Mouse (Mus musculus): ENCODE measurements around the gene Znhit6. TPM values are rescaled to one million over a fixed set of nuclear protein-coding genes. Genes with fewer than 3 reads are reported as not detected.
A peak's percentile ranks its signal among the peaks of the same experiment; 100 is the strongest.

Znhit6 gene
- polyA plus RNA-seq, 1 experiment from 2014 or later, result 35.8 TPM

DNA sequence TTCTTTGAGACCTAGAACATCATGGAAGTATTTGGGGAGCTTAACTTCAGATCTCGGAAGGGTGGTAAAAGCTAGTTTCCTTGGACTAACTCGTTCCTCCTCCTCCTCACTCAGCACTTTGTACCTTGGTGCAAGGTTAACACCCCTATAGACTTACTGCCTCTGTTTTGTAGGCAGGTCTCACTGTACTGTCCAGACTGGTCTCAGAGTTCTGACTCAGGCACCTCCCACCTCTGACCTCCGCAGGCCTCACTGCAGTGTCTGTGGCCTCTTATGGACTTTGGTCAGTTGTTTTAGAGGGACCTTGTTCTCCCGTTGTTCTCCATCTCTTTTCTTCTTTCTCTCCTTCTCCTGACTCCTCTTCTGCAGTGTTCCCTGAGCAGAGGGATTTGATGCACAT lies 7.0 kb downstream of the Znhit6 start:
- Histone ChIP-seq H3K9ac (no peak overlapping the region), H3K4me3 (no peak overlapping the region), H3K4me2 (no peak overlapping the region), H3K4me1 (replicated peaks) (peaks cover 5% of the 10 kb centered on the region; the same call in 1 of the 2 replicates), H3K27me3 (no peaks in the 10 kb centered on the region), H3K9me3 (no peaks in the 10 kb centered on the region), H3K27ac (replicated peaks) (no peak overlapping the region), H3K36me3 (peaks cover 53% of the 10 kb centered on the region)
- no peak for ATAC-seq (ENCODE audit: low FRiP score, low read depth)
- whole genome bisulfite sequencing, result 94% methylated on average over 4 of the region's 4 CpGs

DNA sequence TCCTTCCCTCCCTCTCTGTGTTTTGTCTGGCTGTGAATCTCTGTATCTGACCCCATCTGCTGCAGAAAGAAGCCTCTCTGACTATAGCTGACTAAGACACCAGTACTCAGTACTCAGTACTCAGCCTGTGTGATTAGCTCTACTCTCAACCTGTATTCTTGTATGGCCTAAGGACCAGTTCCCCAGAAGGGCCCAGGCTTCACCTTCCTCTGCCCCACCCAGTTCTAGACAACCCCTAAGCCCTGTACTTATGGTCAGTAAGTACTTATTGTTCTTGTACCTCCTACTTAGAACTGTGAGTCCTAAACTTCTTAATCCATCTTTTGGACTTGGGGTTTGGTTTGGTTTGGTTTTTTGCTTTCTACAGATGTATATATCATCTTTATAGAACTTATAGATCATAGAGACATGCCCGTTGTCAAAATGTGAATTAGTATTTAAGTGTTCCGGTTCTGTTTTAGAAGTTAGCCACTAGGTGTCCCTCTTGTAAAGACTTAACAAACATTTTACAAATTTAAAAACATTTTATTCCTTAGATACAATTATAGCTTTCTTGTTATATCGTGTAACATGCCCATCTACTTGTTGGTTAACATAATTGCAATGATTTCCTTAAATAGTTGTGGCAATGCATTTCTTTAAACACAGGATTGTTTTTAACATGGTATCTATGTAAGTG lies 7.7 kb downstream of the Znhit6 start:
- Histone ChIP-seq H3K9ac (no peak overlapping the region), H3K4me1 (replicated peaks) (no peaks in the 10 kb centered on the region), H3K4me2 (no peak overlapping the region), H3K27me3 (no peaks in the 10 kb centered on the region), H3K36me3 (peaks cover 48% of the 10 kb centered on the region), H3K9me3 (no peaks in the 10 kb centered on the region), H3K4me3 (no peak overlapping the region), H3K27ac (replicated peaks) (no peak overlapping the region)
- WGBS, result 57% methylated on average over 3 of the region's 3 CpGs
- 0 out of 2 replicates have a peak, but pooled peaks have one; percentile 19 for ATAC-seq (ENCODE audit: low FRiP score, low read depth)

DNA sequence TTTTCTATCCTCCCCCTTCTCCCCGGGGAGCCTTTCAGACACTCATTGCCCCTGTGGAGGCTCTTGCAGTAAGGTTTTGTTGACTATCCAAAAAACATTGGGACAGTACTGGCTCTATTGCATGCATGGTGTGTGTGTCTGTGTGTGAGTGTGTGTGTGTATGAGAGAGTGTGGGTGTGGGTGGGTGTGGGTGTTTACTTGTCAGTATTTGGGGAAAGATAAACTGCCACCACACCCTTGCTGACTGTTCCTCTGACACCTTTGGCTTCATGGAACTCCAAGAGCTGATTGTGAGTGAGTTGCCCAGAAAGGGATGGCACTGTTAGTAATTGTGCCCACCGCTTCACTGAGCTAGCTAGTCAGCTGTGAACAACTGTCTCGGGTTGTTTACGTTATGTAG lies 14.6 kb downstream of the Znhit6 start:
- Histone ChIP-seq H3K27me3 (no peaks in the 10 kb centered on the region), H3K9me3 (no peaks in the 10 kb centered on the region), H3K36me3 (peaks cover 49% of the 10 kb centered on the region), H3K27ac (replicated peaks) (no peak overlapping the region), H3K9ac (no peak overlapping the region), H3K4me3 (no peak overlapping the region), H3K4me2 (no peak overlapping the region), H3K4me1 (replicated peaks) (no peaks in the 10 kb centered on the region)
- ATAC-seq (ENCODE audit: low FRiP score, low read depth), result no peak
- WGBS, result 91% methylated on average over 4 of the region's 4 CpGs

DNA sequence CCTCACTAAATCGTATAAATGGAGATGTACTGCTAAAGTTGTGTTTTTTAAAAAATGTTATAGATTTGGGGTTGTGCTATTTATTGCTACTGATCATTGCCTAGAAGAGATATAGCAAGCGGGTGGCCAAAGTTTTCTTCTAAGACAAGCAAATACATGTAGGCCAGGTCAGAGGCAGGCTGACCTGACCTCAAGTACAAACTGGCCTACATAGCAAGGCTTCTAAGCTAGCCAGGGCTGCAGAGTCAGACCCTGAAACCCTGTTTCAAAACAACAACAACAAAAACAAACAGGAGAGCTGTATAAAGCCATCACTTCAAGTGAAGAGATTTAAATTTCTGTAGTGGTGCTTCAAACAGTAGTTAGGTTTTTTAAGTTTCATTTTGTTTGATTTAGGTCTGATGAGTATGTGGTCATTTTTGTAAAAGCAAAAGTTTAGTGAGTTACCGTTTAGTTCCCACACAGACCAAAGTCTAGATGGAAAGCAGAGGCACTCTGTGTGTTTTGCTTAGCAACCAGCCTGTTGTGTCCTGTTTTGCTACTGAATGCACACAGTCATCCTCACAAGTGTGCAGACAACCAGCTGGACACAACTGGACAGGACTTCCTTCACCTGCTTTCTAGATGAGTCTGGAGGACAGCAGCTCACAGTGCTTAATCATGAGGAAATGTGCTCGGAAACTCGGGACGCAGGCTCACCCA lies 16.0 kb downstream of the Znhit6 start:
- no peak overlapping the region for H3K9ac ChIP-seq
- peaks cover 40% of the 10 kb centered on the region for H3K36me3 ChIP-seq
- no peaks in the 10 kb centered on the region for H3K9me3 ChIP-seq
- WGBS, result 91% methylated on average over 6 of the region's 6 CpGs
- no peak for ATAC-seq (ENCODE audit: low FRiP score, low read depth)
- H3K4me2 ChIP-seq, result no peak overlapping the region
- H3K27me3 ChIP-seq, result no peaks in the 10 kb centered on the region
- no peaks in the 10 kb centered on the region for H3K4me1 ChIP-seq (replicated peaks)
- H3K27ac ChIP-seq (replicated peaks), result no peak overlapping the region
- no peak overlapping the region for H3K4me3 ChIP-seq

DNA sequence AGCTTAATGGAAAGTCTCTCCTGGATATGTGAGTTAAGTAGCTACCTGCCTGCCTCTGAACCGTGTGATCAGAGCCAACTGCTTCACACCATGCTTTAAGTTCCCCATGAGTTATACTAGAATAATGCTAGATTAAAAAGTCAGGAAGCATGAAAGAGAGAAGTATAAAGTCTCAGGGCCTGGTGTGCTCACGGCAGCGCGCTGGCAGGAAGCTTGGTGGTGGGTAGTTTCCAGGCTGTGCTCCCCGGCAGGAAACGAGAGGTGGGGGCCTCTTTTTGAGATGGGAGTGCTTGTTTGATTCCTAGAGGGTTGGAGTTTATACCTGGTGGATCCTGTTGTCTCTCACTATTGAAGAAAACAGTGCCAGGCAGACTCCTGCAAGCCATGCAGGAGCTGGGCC lies 19.3 kb downstream of the Znhit6 start:
- H3K4me1 ChIP-seq (replicated peaks), result no peaks in the 10 kb centered on the region
- no peaks in the 10 kb centered on the region for H3K27me3 ChIP-seq
- peaks cover 60% of the 10 kb centered on the region for H3K36me3 ChIP-seq
- 96% methylated on average over 6 of the region's 6 CpGs for WGBS
- no peak overlapping the region for H3K9ac ChIP-seq
- no peak for ATAC-seq (ENCODE audit: low FRiP score, low read depth)
- H3K9me3 ChIP-seq, result no peaks in the 10 kb centered on the region
- H3K27ac ChIP-seq (replicated peaks), result no peak overlapping the region
- H3K4me2 ChIP-seq, result no peak overlapping the region
- no peak overlapping the region for H3K4me3 ChIP-seq

DNA sequence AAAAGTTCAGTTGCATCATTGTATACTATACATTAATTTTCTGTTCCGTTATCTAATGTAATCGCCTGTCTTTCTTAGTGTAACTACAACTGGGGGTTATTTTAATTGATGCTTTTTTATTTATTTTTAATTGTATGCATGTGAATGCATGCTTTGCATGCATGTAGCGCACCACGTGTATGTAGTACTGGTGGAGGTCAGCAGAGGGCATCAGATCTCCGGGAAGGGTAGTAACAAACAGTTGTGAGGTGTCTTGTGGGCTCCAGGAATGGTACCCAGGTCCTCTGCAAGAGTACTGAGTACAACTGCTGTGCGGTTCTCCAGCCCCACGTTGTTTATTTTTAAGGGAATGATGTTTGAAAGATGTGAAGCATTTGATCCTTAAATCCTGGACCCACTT lies 23.1 kb downstream of the Znhit6 start:
- no peak for ATAC-seq (ENCODE audit: low FRiP score, low read depth)
- Histone ChIP-seq H3K27me3 (no peaks in the 10 kb centered on the region), H3K9me3 (no peaks in the 10 kb centered on the region), H3K36me3 (peaks cover 64% of the 10 kb centered on the region), H3K4me3 (no peak overlapping the region), H3K9ac (no peak overlapping the region), H3K4me2 (no peak overlapping the region), H3K27ac (replicated peaks) (no peak overlapping the region), H3K4me1 (replicated peaks) (peaks cover 5% of the 10 kb centered on the region; the same call in 1 of the 2 replicates)
- WGBS, result 97% methylated on average over 7 of the region's 7 CpGs

DNA sequence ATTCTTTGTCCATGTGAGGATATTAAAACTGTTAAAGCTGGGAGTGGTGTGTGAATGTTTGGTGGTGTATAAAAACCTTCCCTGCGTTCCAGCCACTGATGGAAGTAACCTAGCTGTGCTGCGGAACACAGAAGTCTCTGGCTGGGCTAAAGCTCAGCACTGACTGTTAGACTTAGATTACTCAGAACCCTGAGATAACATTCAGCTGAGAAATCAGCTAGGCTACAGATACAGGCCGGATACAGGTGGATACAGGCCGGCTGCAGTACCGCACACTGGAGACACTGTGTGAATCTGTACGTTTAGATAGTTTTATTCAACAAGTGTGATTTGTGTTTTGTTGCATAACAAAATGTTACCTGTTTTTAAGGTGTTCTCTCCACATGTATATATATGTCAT lies 24.8 kb downstream of the Znhit6 start:
- H3K4me3 ChIP-seq, result no peak overlapping the region
- no peak for ATAC-seq (ENCODE audit: low FRiP score, low read depth)
- H3K4me1 ChIP-seq (replicated peaks), result peaks cover 5% of the 10 kb centered on the region; the same call in 1 of the 2 replicates
- 92% methylated on average over 6 of the region's 6 CpGs for WGBS
- H3K9me3 ChIP-seq, result no peaks in the 10 kb centered on the region
- H3K27ac ChIP-seq (replicated peaks), result no peak overlapping the region
- H3K4me2 ChIP-seq, result no peak overlapping the region
- H3K36me3 ChIP-seq, result peaks cover 66% of the 10 kb centered on the region
- H3K9ac ChIP-seq, result no peak overlapping the region
- no peaks in the 10 kb centered on the region for H3K27me3 ChIP-seq

DNA sequence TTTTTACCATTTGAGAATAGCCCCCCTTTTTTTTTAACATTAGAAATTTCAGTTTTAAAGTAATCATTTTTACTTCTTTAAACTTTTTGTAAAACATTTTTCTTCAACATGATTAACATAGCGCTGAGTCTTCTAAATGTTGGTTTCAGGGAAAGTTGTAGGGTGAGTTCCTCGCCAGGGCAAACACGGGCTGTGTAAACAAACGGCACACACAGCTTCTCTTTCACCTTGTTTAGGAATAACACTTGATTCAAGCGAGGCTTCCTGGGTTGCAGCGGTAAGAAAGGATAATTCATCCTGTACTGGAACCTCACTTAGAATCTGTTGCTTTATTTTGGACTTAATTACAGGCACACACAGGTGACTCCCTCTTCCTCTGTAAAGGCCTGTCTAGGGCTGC lies 25.3 kb downstream of the Znhit6 start:
- Histone ChIP-seq H3K4me1 (replicated peaks) (peaks cover 5% of the 10 kb centered on the region; the same call in 1 of the 2 replicates), H3K36me3 (peaks cover 64% of the 10 kb centered on the region), H3K9ac (no peak overlapping the region), H3K27me3 (no peaks in the 10 kb centered on the region), H3K4me2 (no peak overlapping the region), H3K4me3 (no peak overlapping the region), H3K27ac (replicated peaks) (no peak overlapping the region), H3K9me3 (no peaks in the 10 kb centered on the region)
- ATAC-seq (ENCODE audit: low FRiP score, low read depth), result no peak
- 87% methylated on average over 6 of the region's 6 CpGs for WGBS

DNA sequence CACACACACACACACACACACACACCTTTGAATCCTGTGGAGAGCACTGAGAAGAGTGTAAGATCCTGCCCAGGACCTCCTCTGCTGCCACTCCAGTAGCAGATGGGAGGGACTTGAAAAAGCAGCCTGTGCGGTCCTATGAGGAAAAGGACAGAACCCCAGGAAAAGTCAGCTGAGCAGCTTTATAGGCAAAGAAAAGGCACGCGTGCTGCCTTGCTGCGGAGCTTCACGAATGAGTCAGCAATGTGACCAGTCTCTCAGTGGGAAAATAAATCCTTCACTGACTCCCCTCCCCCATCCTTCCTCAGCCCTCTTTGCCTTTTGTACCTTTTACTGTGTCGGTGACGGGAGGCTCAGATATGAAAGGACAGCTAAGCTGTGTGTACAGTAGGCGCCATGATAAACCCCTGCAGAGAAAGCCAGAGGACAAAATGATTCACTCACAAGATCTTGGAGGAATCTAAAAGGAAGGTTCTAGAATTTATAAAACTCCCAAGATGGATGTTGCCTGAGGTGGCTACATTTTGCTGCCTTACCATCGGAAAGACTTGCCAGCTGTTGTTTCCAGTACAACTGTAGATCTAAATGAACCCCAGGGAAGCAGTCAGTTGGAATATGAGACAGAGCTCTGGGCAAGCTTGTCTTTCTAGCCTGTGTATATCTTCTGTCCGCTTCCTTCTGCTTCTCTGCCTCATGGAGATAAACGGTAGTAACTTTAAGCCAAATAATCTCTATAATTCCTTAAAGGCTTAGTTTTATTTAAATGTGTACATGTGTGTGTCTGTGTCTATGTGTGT lies 26.6 kb downstream of the Znhit6 start:
- no peaks in the 10 kb centered on the region for H3K9me3 ChIP-seq
- H3K4me2 ChIP-seq, result no peak overlapping the region
- no peak for ATAC-seq (ENCODE audit: low FRiP score, low read depth)
- H3K4me3 ChIP-seq, result no peak overlapping the region
- H3K27me3 ChIP-seq, result no peaks in the 10 kb centered on the region
- 0 out of 2 replicates have a peak overlapping the region, but pooled peaks have one; percentile 0 for H3K27ac ChIP-seq (replicated peaks)
- peaks cover 5% of the 10 kb centered on the region; the same call in 1 of the 2 replicates for H3K4me1 ChIP-seq (replicated peaks)
- WGBS, result 61% methylated on average over 11 of the region's 11 CpGs
- peaks cover 65% of the 10 kb centered on the region for H3K36me3 ChIP-seq
- no peak overlapping the region for H3K9ac ChIP-seq

DNA sequence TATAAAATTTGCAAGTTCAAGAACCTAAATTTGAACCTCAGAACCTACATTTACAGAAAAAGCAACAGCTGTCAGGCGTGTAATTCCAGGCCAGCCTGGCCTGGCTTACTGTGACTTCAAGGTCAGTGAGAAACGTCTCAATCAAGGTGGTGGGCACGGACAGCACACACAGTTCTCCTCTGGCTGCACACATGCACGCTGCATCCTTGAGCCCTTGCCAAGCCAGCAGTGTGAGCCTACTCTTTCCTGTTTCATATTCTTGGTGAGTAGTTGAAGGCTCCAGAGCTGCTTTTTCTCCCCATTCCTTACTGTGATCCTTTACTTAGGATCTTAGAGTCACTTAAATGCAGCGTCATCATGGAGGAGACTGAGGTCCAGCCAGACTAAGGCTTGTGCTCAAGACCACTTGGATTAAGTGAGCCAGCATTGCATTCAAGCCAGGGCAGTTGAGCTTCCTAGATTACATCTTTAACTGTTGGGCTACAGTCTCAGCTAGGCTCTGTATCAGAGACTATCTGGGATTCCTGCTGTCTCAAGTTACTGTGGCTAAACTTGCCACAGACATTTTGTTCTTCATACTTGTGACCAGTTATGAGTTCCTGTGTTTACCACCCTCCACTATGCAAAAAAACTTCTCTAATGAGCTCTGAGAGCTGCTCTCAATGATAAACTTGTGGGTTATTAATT lies 29.6 kb downstream of the Znhit6 start:
- 85% methylated on average over 5 of the region's 5 CpGs for WGBS
- H3K4me1 ChIP-seq (replicated peaks), result peaks cover 5% of the 10 kb centered on the region; the same call in 1 of the 2 replicates
- no peak overlapping the region for H3K4me3 ChIP-seq
- no peak overlapping the region for H3K27ac ChIP-seq (replicated peaks)
- no peaks in the 10 kb centered on the region for H3K9me3 ChIP-seq
- H3K36me3 ChIP-seq, result peaks cover 37% of the 10 kb centered on the region
- H3K9ac ChIP-seq, result no peak overlapping the region
- ATAC-seq (ENCODE audit: low FRiP score, low read depth), result no peak
- H3K4me2 ChIP-seq, result no peak overlapping the region
- H3K27me3 ChIP-seq, result no peaks in the 10 kb centered on the region

DNA sequence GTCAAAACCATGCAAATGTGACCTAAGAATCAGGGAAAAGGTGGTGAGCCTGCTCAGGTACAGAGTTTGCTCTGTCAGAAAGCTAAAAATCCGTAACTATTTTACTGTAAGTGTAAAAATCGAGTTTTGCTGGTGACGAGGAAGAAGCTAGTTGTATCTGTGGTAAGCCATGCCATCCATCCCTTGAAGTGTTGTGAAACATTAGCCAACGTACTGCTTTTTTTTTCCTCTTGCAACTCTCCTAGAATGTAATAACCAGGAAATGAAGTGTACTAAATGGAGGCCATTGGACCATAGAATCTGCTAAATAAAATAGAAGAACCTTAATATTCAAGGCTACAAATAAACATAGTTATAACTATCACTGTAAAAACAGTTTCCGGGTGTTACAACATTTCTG lies 32.3 kb downstream of the Znhit6 start:
- Histone ChIP-seq H3K27me3 (no peaks in the 10 kb centered on the region), H3K27ac (replicated peaks) (no peak overlapping the region), H3K4me3 (no peak overlapping the region), H3K4me2 (no peak overlapping the region), H3K9ac (no peak overlapping the region), H3K4me1 (replicated peaks) (no peaks in the 10 kb centered on the region), H3K9me3 (no peaks in the 10 kb centered on the region), H3K36me3 (peaks cover 28% of the 10 kb centered on the region)
- ATAC-seq (ENCODE audit: low FRiP score, low read depth), result no peak
- whole genome bisulfite sequencing, result 92% methylated on average over 5 of the region's 5 CpGs
